Mouse (Mus musculus) embryonic facial prominence, embryonic 15.5 days (tissue): ENCODE results near the gene Gm47955. TPM values are rescaled to one million over a fixed set of nuclear protein-coding genes. Genes with fewer than 3 reads are reported as not detected.
"Not testable (repeated sequence)": the region's sequence is repeated elsewhere in the genome, so short reads cannot be mapped to it uniquely, and the experiment has no call there.

Experiments
- ATAC-seq: fragments of 200-750 bp; cut with Nextera tagmentation; 2 replicates; pipeline ENCODE4 v1.8.0; 2017; ENCODE audit warnings: low read depth, moderate TSS enrichment; ENCODE audit not compliant: insufficient number of reproducible peaks, low FRiP score, low TSS enrichment
- H3K27ac ChIP-seq: fragments of 300-500 bp; sonication (generic); replicated peaks from 2 replicates; pipeline ENCODE4 v1.5.1; 2015; ENCODE audit warnings: mild to moderate bottlenecking, inconsistent platforms
- H3K27me3 ChIP-seq: fragments of 300-500 bp; sonication (generic); 2 replicates; pipeline ENCODE4 v1.6.1; 2015; ENCODE audit warnings: inconsistent platforms
- H3K36me3 ChIP-seq: fragments of 300-500 bp; sonication (generic); 2 replicates; pipeline ENCODE4 v1.6.1; 2015; ENCODE audit warnings: mild to moderate bottlenecking, inconsistent platforms
- H3K4me1 ChIP-seq: fragments of 300-500 bp; sonication (generic); 2 replicates; pipeline ENCODE4 v1.6.1; 2015; ENCODE audit warnings: inconsistent platforms
- H3K4me2 ChIP-seq: fragments of 300-500 bp; sonication (generic); replicated peaks from 2 replicates; pipeline ENCODE4 v1.6.1; 2015; ENCODE audit warnings: mild to moderate bottlenecking, inconsistent platforms
- H3K4me3 ChIP-seq: fragments of 300-500 bp; sonication (generic); replicated peaks from 2 replicates; pipeline ENCODE4 v1.5.1; 2015; ENCODE audit warnings: mild to moderate bottlenecking, inconsistent platforms
- H3K9ac ChIP-seq: fragments of 300-500 bp; sonication (generic); 2 replicates; pipeline ENCODE4 v1.6.1; 2015; ENCODE audit warnings: inconsistent platforms
- H3K9me3 ChIP-seq: fragments of 300-500 bp; sonication (generic); replicated peaks from 2 replicates; pipeline ENCODE4 v1.6.1; 2016; ENCODE audit warnings: inconsistent platforms
- WGBS: fragments of 180-500 bp; shearing (Covaris S2); methylation state at CpG from one replicate; pipeline ENCODE4 v1.1.7; 2015; 5-methylcytosine and 5-hydroxymethylcytosine counted together
- polyA plus RNA-seq: library from polyadenylated mRNA; unstranded; fragments of >200 nt; fragmentation: Nextera tagmentation; extraction: Ambion mirVana; gene quantifications from 2 replicates; pipeline ENCODE4 v1.2.1, GENCODE M21; 2015

The Gm47955 gene
- polyA plus RNA-seq, result 1.7 and 2.2 TPM in 2 replicates

DNA sequence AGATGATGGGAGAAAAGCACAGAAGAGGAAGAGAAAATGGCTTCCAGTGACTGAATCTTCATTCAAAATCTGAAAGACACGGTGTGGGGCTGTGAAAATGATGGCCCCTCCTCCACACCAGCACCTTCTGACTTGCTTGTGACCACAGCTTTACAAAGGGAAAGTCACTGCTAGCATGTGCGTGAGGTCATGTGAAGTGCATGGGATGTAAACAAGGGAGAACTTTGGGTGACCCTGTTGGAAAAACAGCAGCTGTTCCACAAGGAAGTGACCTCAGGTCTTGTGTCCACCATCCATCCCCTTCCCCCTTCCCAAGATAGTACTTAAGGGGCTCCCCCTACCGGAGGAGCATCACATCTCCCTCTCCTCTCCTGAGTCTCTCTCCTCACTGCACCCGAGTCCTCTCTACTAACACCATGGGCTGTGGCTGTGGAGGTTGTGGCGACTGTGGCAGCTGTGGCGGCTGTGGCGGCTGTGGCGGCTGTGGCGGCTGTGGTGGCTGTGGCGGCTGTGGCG, at the start of gene Gm47955:
Gene Gm47955, plus strand, starts transcription at position 417 of the 516 bp plus-strand sequence.
- Histone ChIP-seq H3K9me3 (no peaks in the 10 kb centered on the region), H3K9ac (no peak within 1 kb of the TSS), H3K4me1 (no peaks in the 10 kb centered on the region), H3K4me2 (no peak within 1 kb of the TSS), H3K36me3 (no peaks in the 10 kb centered on the region), H3K4me3 (no peak within 1 kb of the TSS), H3K27me3 (no peaks in the 10 kb centered on the region), H3K27ac (no peak within 1 kb of the TSS)
- 94% methylated on average over 11 of the region's 11 CpGs for WGBS
- no peak for ATAC-seq

DNA sequence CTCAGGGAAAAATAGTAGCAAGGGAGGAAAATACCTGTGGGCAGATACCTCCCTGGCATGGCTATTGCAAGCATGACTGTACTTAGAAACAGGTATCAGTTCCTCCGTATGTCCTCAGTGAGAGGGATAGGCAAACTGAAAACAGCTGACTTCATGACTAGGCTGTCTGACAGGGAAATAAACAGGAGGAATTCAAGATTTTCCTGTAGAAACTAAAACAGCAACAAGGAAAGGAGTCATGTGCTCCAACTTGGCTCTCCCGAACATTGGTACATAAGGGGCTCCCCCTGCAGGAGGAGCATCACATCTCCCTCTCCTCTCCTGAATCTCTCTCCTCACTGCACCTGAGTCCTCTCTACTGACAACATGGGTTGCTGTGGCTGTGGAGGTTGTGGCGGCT, 47.1 kb upstream of the Gm47955 start, which contains the start of gene A030005L19Rik:
Gene A030005L19Rik, plus strand, starts transcription at position 301 of the 400 bp plus-strand sequence.
- Histone ChIP-seq H3K4me3 (no peak within 1 kb of the TSS), H3K36me3 (no peaks in the 10 kb centered on the region), H3K4me1 (no peaks in the 10 kb centered on the region), H3K27ac (no peak within 1 kb of the TSS), H3K9me3 (no peaks in the 10 kb centered on the region), H3K9ac (no peak within 1 kb of the TSS), H3K4me2 (no peak within 1 kb of the TSS), H3K27me3 (no peaks in the 10 kb centered on the region)
- ATAC-seq, result no peak
- 81% methylated on average over 3 of the region's 3 CpGs for WGBS

DNA sequence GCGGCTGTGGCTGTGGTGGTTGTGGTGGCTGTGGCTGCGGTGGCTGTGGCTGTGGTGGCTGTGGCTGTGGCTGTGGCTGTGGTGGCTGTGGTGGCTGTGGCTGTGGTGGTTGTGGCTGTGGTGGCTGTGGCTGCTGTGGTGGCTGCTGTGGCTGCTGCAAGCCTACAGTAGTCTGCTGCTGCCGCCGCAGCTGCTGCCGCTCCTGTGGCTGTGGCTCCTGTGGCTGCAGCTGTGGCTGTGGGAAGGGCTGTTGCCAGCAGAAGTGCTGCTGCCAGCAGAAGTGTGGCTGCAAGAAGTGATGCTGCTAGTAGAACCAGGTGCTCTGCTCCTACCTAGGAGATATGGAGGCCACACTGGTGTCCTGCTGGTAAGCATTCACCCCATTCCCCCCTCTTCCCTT, 46.7 kb upstream of the Gm47955 start:
- H3K27ac ChIP-seq, H3K9me3 ChIP-seq, H3K4me3 ChIP-seq, ATAC-seq, H3K4me2 ChIP-seq, H3K4me1 ChIP-seq, H3K27me3 ChIP-seq, H3K9ac ChIP-seq, H3K36me3 ChIP-seq: not testable (repeated sequence)
- 82% methylated on average over 5 of the region's 5 CpGs for WGBS

DNA sequence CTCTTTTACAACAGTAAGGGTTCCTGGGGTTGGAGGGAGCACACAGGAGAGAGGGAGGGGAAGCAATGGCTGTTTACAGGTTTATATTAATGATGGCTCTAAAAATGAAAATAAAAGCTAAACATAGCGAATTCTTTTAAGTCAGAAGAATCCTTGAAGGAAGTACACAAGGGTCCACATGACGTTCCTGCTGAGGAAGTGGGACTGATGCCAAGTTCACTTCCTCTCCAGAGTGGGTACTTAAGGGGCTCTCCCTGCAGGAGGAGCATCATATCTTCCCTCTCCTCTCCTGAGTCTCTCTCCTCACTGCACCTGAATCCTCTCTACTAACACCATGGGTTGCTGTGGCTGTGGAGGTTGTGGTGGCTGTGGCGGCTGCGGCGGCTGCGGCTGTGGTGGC, 35.4 kb upstream of the Gm47955 start, which contains the start of gene A030014E15Rik:
Gene A030014E15Rik, plus strand, starts transcription at position 268 of the 400 bp plus-strand sequence.
- no peaks in the 10 kb centered on the region for H3K27me3 ChIP-seq
- H3K36me3 ChIP-seq, result no peaks in the 10 kb centered on the region
- no peak within 1 kb of the TSS for H3K4me2 ChIP-seq
- H3K9ac ChIP-seq, result no peak within 1 kb of the TSS
- H3K4me3 ChIP-seq, result no peak within 1 kb of the TSS
- 84% methylated on average over 6 of the region's 6 CpGs for WGBS
- ATAC-seq, result no peak
- no peak within 1 kb of the TSS for H3K27ac ChIP-seq
- no peaks in the 10 kb centered on the region for H3K9me3 ChIP-seq
- no peaks in the 10 kb centered on the region for H3K4me1 ChIP-seq

DNA sequence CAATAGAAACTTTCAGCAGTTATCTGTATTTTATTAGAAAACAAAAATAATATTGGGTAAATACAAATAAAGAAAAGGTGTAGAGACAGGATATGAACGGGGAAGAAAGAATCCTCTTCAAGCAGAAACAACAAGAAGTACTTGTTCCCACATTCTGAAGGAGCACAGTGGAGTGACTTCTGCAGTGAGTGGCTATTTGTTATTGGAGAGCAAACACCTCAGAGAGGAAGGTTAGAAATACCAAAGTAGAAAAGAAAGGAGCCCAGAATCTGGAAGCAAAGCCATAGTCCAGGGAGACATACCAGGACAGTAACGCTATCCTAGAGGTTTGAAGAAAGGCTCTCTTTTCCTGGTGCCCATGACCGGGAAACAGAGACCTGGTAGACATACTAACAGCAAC, 29.5 kb upstream of the Gm47955 start:
- H3K4me1 ChIP-seq, H3K4me2 ChIP-seq, H3K9me3 ChIP-seq, H3K9ac ChIP-seq, H3K27me3 ChIP-seq, H3K36me3 ChIP-seq, ATAC-seq, H3K4me3 ChIP-seq, H3K27ac ChIP-seq: not testable (repeated sequence)
- WGBS, result 84% methylated on average over 2 of the region's 3 CpGs

DNA sequence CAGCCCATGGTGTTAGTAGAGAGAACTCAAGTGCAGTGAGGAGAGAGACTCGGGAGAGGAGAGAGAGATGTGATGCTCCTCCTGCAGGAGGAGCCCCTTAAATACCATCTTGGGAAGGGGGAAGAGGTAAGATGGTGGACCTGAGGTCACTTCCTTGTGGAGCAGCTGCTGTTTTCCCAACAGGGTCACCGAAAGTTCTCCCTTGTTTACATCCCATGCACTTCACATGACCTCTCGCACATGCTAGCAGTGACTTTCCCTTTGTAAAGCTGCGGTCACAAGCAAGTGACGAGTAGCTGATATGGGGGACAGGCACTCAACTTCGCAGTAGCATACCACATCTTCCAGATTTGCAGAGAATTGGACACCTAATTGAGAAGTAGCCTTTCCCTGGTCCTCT, 28.8 kb upstream of the Gm47955 start, which contains the start of gene Gm6217:
Gene Gm6217, minus strand, starts transcription at position 74 of the 400 bp plus-strand sequence.
- not testable (repeated sequence) for H3K4me1 ChIP-seq, ATAC-seq, H3K9me3 ChIP-seq, H3K27me3 ChIP-seq, H3K4me3 ChIP-seq, H3K9ac ChIP-seq, H3K36me3 ChIP-seq, H3K27ac ChIP-seq, H3K4me2 ChIP-seq
- no CpG with 5 or more reads among the region's 6 CpGs for WGBS

DNA sequence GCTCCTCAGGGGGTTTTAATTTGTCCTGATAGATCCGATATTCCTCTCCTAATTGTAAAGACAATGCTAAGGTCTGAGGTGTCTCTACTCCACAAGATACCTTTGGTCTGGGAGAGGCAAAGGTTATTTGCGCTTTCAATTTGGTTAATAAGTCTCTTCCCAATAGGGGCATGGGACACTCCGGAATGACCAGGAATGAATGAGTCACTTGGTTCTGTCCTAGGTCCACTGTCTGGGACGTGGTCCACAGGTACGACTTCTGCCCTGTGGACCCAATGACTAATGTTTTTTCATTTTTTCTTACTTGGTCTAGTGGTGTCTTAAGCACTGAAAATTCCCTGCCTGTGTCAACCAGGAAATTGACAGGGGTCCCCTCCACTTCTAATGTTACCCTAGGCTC, 21.4 kb upstream of the Gm47955 start:
- Histone ChIP-seq H3K27me3 (no peaks in the 10 kb centered on the region), H3K9me3 (no peaks in the 10 kb centered on the region; the same call in 1 of the 2 replicates), H3K4me3 (no peak overlapping the region), H3K9ac (no peak overlapping the region), H3K4me2 (no peak overlapping the region), H3K4me1 (no peaks in the 10 kb centered on the region), H3K36me3 (no peaks in the 10 kb centered on the region), H3K27ac (no peak overlapping the region)
- WGBS, result 93% methylated on average over 5 of the region's 5 CpGs
- ATAC-seq, result no peak

DNA sequence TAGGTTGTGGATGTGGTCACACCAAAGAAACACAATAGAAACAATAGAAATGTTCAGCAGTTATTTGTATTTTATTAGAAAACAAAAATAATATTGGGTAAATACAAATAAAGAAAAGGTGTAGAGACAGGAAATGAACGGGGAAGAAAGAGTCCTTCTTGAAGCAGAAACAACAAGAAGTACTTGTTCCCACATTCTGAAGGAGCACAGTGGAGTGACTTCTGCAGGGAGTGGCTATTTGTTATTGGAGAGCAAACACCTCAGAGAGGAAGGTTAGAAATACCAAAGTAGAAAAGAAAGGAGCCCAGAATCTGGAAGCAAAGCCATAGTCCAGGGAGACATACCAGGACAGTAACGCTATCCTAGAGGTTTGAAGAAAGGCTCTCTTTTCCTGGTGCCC, 17.6 kb upstream of the Gm47955 start:
- H3K9me3 ChIP-seq, H3K4me2 ChIP-seq, H3K4me1 ChIP-seq, H3K27me3 ChIP-seq, H3K27ac ChIP-seq, H3K9ac ChIP-seq, ATAC-seq, H3K36me3 ChIP-seq, H3K4me3 ChIP-seq: not testable (repeated sequence)
- 68% methylated on average over 1 of the region's 2 CpGs for WGBS

DNA sequence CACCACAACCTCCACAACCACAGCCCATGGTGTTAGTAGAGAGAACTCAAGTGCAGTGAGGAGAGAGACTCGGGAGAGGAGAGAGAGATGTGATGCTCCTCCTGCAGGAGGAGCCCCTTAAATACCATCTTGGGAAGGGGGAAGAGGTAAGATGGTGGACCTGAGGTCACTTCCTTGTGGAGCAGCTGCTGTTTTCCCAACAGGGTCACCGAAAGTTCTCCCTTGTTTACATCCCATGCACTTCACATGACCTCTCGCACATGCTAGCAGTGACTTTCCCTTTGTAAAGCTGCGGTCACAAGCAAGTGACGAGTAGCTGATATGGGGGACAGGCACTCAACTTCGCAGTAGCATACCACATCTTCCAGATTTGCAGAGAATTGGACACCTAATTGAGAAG, 16.8 kb upstream of the Gm47955 start, which contains the start of gene A030003K21Rik:
Gene A030003K21Rik, minus strand, starts transcription at position 94 of the 400 bp plus-strand sequence.
- WGBS, result no CpG with 5 or more reads among the region's 6 CpGs
- ATAC-seq, H3K4me1 ChIP-seq, H3K27ac ChIP-seq, H3K36me3 ChIP-seq, H3K4me3 ChIP-seq, H3K9ac ChIP-seq, H3K4me2 ChIP-seq, H3K27me3 ChIP-seq, H3K9me3 ChIP-seq: not testable (repeated sequence)

DNA sequence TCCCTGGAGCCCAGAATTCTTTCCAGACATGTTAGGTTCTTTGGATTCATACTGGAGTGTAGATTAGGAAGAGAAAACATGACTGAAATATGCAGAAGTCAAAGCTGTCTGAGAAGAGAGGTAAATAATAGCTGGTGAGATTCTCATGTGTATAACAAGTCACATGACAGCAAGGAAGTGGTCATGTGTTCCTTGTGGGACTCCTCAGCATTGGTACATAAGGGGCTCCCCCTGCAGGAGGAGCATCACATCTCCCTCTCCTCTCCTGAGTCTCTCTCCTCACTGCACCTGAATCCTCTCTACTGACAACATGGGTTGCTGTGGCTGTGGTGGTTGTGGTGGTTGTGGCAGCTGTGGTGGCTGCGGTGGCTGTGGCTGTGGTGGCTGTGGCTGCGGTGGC, 14.1 kb upstream of the Gm47955 start:
- H3K27ac ChIP-seq, H3K4me1 ChIP-seq, H3K9ac ChIP-seq, H3K36me3 ChIP-seq, ATAC-seq, H3K4me2 ChIP-seq, H3K9me3 ChIP-seq, H3K27me3 ChIP-seq, H3K4me3 ChIP-seq: not testable (repeated sequence)
- 100% methylated on average over 2 of the region's 2 CpGs for WGBS

DNA sequence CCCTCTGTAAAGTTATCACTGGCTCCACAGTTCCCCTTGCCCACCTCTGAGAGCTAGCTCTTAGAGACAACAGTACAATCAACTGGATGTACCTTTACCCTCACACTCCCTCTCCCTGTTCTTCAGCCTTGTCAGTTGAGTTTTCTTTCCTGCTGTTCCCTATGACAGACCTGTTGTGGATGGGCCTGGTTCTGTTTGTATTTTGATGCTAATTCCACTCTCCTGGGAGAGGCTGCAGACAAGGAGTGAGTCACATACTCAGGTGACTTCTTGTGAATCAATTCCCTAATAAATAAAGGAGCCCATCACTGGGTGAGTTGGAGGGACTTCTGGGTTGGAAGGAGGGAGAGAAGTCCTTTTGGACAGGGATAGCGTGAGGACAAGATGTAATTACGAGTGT, 11.5 kb upstream of the Gm47955 start:
- no peak overlapping the region for H3K4me3 ChIP-seq
- H3K36me3 ChIP-seq, result no peaks in the 10 kb centered on the region
- 82% methylated on average over 2 of the region's 2 CpGs for WGBS
- no peaks in the 10 kb centered on the region for H3K4me1 ChIP-seq
- ATAC-seq, result no peak
- no peaks in the 10 kb centered on the region for H3K27me3 ChIP-seq
- no peak overlapping the region for H3K27ac ChIP-seq
- H3K9ac ChIP-seq, result no peak overlapping the region
- H3K4me2 ChIP-seq, result no peak overlapping the region
- no peaks in the 10 kb centered on the region for H3K9me3 ChIP-seq

DNA sequence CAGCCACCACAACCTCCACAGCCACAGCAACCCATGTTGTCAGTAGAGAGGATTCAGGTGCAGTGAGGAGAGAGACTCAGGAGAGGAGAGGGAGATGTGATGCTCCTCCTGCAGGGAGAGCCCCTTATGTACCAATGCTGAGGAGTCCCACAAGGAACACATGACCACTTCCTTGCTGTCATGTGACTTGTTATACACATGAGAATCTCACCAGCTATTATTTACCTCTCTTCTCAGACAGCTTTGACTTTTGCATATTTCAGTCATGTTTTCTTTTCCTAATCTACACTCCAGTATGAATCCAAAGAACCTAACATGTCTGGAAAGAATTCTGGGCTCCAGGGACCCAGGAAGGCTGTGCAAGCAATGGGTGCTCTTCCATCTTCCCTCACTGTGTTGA, 4.2 kb upstream of the Gm47955 start, which contains the start of gene Gm7544:
Gene Gm7544, minus strand, starts transcription at position 101 of the 400 bp plus-strand sequence.
- not testable (repeated sequence) for H3K4me3 ChIP-seq, H3K27me3 ChIP-seq, H3K36me3 ChIP-seq, H3K4me1 ChIP-seq, H3K27ac ChIP-seq, H3K4me2 ChIP-seq, ATAC-seq, H3K9ac ChIP-seq, H3K9me3 ChIP-seq
